Mouse (Mus musculus) E14TG2a.4 (cell line): Measurements from ENCODE around the gene Retsat.

Source experiments
- CTCF ChIP-seq: conservative IDR thresholded peaks from 2 replicates; pipeline ENCODE4 v1.5.1; 2014; ENCODE audit warnings: low read length
- NANOG ChIP-seq: IDR thresholded peaks from 2 replicates; pipeline ENCODE4 v1.6.1; 2014; ENCODE audit warnings: borderline replicate concordance, low read length, mixed read lengths
- POU5F1 ChIP-seq: IDR thresholded peaks from 2 replicates; pipeline ENCODE4 v1.6.1; 2014; ENCODE audit warnings: low read length, borderline replicate concordance

DNA sequence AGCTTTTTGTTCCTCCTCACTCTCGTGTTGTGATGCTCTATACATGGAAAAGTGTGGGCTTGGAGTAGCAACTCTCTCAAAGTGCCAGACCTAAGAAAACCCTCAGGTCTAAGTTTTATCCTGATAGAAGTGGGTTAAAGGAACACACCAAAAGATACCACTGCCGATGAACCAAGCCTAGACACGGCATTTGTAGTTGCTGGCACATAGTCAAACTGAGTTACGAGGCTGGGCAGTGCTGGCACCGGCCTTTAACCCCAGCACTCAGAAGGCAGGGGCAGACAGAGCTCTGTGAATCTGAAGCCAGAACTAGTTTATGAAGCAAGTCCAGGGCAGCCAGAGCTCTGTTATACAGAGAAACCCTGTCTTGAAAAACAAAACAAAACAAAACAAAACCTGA is 9.4 kb downstream of the Retsat start:
- TF ChIP-seq CTCF: no peak
- TF ChIP-seq POU5F1: no peak
- no peak for TF ChIP-seq NANOG
